25 mouse cellular contexts compared by ENCODE assay signal in the genomic region with DNA sequence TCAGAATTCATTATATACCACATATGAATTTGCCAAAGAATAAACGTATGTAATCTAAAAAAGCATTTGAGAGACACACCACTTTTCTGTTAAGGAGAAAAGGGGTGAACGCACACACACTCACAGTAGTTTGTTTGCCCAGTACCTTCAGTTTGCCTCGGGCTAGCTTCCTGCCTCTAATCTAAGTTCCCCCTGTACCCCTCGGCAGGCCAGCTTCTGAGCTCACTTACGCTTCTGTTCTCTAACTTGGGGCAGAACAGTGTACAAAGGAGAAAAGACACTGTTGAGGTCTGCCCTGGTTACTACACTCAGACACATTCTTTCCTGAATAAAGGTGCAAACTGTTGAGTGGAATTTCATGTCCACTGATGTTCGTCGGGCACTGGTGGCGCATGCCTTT.
"Had no signal": no experiment of that assay in that cellular context is flagged by ENCODE, and none has a peak within 500 bp of the region (broad histone marks: within the 10 kb centered on the region; RNA-seq: fewer than 3 reads in every experiment).

No protein-coding gene starts in this region.

- H3K4me3 ChIP-seq: heart, embryonic 10.5 days; heart, embryonic 12.5 days; hindbrain, embryonic 10.5 days; hindbrain, embryonic 12.5 days; intestine, embryonic 15.5 days; layer of hippocampus, adult 2 months; left cerebral cortex, adult 2 months; liver, embryonic 13.5 days; liver, embryonic 15.5 days had no signal

- H3K27ac ChIP-seq: hindbrain, embryonic 10.5 days; hindbrain, embryonic 12.5 days; hindbrain, embryonic 14.5 days; intestine, embryonic 15.5 days; left cerebral cortex, adult 2 months; liver, embryonic 13.5 days; liver, embryonic 15.5 days had no signal

- H3K27me3 ChIP-seq: heart, embryonic 12.5 days; hindbrain, embryonic 12.5 days; intestine, embryonic 15.5 days; liver, embryonic 13.5 days; liver, embryonic 15.5 days had no signal

- ATAC-seq: hindbrain, embryonic 16.5 days; inflammation-experienced regulatory T-cells, adult 6 months; intestine, embryonic 15.5 days; intestine, postnatal 0 days had no signal

- H3K9me3 ChIP-seq: heart, embryonic 10.5 days; intestine, embryonic 15.5 days; liver, embryonic 13.5 days; liver, embryonic 15.5 days had no signal

- H3K4me1 ChIP-seq: intestine, embryonic 15.5 days had no signal

- DNase-seq: gastrocnemius, postnatal 14 days; gastrocnemius, postnatal 36 days; heart, adult 18-20 months; heart, postnatal 10 days; heart, postnatal 36 days; kidney, adult 18-20 months; kidney, adult 8-10 months; kidney, postnatal 10 days; kidney, postnatal 25 days; kidney, postnatal 4 days; liver; liver, embryonic 13.5 days had no signal

- H3K9ac ChIP-seq: heart, embryonic 12.5 days; hindbrain, embryonic 12.5 days; hindbrain, embryonic 14.5 days; intestine, embryonic 15.5 days; liver, embryonic 13.5 days; liver, embryonic 15.5 days had no signal

- H3K4me2 ChIP-seq: heart, embryonic 12.5 days; hindbrain, embryonic 12.5 days; hindbrain, embryonic 14.5 days; intestine, embryonic 15.5 days; liver, embryonic 11.5 days; liver, embryonic 13.5 days; liver, embryonic 15.5 days had no signal

- H3K36me3 ChIP-seq: intestine, embryonic 15.5 days; liver, embryonic 13.5 days; liver, embryonic 15.5 days had no signal
